Mouse (Mus musculus): Measurements from ENCODE around the gene Pcp4l1.
"Not testable (repeated sequence)": the region's sequence is repeated elsewhere in the genome, so short reads cannot be mapped to it uniquely, and the experiment has no call there.

Pcp4l1 gene

DNA sequence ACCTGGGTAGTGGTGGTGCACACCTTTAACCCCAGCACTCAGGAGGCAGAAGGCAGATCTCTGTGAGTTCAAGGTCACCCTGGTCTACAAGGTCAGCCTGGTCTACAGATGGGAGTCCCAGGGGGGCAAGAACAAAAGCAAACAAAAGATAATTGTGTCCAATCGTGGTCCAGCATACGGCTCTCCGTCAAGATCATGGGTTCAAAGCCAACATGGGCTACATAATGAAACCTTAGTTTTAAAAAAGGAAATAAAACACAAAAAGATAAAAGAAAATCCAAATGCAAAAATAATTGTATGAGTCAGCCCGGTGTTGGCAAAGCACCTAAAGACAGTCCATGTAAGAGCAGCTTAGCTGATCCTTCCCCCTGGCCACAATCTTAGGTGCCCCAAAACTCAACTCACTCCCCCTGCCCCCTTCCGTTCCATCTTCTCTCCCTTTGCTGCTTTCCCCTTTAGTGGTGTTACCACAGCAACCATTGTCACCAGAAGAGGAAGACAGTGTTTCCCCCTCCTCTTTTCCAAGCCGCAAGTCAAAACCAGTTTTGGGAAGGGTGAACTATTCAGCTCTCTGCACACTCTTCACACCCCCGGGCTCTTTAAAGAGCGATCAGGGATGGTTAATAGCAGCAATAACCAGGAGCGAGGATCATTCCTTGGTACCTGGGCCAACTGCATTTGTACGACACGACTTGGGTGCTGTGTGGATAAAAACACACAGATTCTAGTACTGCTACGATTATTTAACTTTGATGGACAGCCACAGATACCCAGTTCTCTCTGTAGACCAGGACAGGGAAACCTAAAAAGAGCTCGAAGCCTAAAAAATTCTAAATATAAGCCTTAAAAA, 8.0 kb downstream of the Pcp4l1 start:
- DNase-seq, result no peak

DNA sequence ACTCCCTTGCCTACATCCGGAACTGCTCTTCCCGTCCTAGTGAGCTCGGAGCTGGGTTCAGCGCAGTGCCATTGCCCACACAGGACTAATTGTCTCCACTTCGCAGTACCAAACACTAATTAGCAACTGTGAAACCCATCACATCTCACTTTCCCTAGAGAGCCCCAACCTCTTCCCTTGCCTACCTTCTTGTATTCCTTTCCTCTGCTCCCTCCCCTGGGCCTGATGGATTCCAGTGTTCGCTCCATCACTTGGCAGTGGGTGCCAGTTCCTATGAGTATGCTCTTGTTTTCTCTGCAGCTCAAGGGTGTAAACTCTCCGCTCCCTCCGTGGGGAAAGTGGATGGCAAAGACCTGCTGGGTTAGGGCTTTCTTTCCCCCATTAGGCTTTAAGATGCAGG, 10.4 kb downstream of the Pcp4l1 start:
- DNase-seq, result no peak

DNA sequence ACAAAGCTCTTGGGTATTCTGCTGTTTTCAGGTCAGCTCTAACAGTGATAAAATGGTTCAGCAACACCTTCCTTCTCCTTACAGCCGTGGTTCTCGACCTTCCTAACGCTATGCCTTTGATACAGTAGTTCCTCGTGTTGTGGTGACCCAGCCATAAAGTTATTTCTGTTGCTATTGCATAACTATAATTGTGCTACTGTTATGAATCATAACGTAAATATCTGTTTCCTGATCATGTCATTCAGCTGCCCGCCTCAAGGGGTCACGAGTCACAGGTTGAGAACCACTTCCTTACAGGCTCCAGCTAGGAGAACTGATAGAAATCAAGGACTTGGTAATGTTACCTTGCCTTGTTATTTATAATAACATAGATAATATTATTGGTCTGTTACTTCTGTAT, 11.8 kb downstream of the Pcp4l1 start:
- no peak for DNase-seq

DNA sequence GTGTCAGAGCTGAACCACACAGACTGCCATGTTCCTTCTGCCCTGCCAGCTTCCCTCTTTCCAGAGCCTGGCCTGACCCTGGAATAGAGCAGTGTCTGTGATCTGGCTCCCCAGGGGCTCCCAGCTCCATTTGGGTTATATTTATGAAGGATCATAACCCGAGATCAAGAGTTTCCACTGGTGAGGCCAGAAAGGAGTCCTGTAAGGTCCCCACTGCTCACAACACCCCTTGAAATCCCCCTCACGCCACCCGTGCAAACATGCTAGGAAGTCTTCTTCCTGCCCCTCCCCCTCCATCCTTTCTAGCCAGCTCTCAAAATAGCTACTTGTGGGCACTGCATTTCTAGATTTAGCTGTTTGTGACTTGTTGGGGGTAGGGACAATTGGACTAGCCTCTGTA, 12.4 kb downstream of the Pcp4l1 start:
- DNase-seq, result no peak

DNA sequence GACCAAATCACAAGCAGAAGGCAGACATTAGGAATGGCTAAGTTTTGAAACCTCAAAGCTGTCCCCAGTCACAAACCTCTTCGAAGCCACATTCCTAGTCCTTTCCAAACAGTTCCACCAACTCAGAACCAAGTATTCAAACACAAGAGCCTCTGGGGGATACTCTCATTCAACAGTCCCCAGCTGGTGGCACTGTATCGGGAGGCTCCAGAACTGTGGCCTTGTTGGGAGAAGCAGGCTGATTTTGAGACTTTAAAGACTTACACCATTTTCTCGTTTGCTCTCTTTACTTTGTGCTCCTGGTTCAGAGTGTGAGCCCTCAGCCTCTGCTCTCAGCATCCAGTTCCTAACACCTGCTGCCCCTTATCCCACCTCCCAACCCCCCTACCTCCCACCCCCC, 13.0 kb downstream of the Pcp4l1 start:
- DNase-seq, result no peak

DNA sequence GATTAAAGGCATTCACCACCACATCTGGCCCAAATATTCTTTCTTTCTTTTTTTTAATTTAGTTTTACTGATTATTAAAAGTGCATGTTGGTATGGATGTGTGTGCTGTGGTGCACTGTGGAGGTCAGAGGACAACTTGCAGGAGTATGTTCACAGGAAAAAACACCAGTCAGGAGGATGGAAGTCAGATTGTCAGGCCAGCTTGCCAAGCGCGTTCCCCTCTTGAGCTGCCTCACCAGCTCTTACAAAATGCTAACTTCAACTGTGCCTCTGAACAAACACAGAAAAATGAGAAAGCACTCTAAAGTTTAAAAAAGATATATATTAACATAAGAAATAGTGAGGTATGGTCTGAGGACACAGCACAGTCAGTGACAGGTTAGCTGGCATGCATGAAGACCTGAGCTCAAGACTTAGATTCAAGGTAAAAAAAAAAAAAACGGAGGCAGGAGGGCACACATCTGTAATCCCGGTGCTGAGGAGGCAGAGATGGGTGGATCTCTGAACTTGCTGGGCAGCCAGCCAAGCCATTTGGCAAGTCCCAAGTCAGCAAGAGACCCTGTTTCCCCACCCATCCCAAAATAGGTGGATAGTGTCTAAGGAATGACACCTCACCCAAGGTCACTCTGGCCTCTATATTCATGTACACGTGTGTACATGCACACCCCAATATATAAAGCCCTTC, 16.4 kb downstream of the Pcp4l1 start:
- no peak for DNase-seq

DNA sequence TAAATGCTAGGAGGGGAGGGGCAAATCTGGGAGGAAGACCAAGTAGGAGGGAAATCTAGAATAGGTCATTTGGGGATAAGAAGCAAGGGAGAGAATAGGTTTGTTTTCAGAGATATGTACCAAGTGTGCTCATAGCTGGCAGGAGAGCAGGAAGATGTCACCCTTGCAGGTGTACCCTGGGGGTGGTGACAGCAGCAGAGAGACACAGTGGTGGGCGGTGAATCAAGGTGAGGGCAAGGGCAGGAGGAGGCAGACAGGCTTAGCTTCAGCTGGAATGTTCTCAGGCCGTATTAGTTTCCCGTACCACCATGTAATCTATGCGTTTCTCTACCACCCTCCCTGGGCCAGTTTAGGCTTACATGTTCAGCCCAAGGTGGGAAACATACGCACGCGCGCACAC, 23.3 kb downstream of the Pcp4l1 start:
- DNase-seq, result no peak

DNA sequence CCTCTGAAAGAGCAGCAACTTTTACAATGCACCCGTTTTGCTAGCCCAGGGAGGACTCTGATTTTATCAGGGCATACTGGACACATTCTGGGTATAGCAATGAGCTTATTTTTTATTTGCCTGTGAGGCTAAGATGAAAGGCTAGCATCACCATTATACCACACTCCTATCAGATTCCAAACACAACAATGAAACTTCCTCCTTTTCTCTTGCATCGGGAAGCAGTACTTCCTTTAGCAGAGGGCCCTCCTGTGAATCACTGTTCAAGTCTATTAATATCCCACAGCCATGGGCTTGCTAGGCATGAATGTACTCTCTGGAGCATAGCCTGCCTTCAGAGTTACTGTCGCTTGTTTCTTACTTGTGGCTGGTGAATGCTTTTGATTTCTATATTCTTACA, 24.9 kb downstream of the Pcp4l1 start:
- DNase-seq, result no peak

DNA sequence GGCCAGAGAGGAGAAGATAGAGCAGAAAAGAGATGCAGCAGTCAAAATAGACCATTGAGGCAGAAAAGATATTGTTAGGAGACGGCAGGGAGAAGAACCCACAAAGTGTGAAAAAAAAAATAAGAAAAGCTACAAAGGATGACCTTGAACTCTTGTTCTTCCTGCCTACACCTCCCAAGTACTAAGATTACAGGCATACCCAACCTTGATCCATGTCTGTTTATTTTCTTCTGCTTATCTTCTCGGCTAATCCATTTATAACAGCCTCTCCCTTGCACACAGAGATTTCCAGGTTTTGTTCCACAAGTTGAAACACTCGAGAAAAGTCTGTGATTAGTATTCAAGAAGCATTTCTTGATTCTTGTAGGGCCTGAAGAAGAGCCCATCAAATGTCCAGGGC, 26.2 kb downstream of the Pcp4l1 start:
- no peak for DNase-seq

DNA sequence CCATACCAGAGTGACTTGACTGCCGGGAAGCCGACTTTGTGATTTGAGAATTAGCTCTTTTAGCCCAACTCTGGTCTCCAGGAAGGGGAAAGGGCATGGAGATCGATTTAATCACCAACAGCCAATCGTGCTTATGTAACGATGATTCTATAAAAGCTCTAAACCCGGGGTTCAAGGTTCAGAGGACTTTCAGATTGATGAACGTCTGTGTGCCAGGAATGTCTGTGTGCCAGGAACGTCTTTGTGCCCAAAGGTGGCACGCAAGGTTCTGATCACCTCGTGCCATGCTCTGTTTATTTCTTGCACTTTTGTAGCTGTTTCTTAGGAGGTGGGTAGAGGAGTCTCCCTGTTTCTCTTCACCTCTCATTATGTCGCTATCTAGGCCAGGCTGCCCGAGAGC, 27.2 kb downstream of the Pcp4l1 start:
- DNase-seq, result no peak

DNA sequence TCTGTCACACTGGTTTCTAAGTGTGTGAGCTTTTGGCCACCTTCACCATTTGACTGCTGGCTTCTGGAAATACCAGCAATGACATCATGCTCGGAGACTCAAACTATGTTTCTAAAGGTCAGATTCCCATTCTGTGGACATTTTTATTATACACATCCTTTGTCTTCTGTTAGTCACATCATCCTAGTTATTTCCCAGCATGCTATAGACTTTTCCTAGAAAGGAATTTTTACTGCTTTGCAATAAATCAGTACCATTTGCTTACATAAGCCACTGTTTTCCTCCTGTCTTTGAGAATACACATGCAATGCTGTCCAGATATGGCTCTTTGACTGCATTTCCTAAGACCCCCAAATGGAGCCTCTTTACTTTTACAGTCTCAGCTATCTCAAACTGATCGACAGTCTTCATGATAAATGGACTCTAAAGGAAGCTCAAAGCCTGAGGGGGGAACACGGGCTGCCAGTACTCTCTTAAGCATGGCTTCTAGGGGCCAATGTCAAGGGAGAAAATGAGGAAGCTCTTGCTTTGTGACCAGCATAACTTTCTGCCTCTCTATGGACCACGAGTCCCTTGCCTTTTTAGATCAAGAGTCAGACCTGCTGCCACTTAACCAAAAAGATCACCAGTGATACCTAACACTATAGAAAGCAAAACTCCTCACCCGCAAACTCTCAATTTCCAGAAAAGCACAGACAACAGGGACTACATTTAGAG, 30.3 kb downstream of the Pcp4l1 start:
- DNase-seq, result no peak

DNA sequence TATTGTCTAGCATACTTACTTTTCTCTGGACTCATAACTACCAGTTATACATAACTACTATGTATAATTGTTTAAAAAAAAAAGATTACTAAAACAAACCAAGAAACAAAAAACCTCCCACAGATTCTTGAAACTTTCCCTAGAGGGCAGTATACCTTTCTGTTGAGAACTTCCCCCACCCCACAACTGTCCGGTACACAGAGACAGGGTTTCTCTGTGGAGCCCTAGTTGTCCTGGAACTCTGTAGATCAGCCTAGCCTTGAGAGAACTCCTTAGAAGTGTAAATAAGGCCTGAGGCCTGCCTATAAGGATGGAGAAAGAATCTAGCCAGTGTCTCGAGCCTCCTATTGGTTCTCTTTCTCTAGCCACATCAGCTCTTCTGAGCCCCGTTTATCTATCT, 31.8 kb downstream of the Pcp4l1 start:
- no peak for DNase-seq

DNA sequence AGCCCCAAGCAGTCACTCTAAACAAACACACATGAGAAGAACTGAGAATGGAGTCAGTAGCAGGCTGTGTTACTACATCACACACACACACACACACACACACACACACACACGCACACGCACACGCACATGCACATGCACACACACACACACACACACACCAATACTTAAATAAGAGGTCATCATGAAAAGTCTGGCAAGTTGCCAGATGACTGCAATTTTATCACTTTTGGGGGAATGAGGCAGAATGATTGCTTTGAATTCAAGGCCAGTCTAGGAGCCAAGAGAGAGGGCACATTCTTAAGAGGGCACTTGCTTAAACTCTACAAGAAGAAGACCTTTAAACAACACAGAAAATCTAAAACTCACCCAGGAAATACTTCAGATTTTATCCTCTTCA, 33.5 kb downstream of the Pcp4l1 start:
- no peak for DNase-seq

DNA sequence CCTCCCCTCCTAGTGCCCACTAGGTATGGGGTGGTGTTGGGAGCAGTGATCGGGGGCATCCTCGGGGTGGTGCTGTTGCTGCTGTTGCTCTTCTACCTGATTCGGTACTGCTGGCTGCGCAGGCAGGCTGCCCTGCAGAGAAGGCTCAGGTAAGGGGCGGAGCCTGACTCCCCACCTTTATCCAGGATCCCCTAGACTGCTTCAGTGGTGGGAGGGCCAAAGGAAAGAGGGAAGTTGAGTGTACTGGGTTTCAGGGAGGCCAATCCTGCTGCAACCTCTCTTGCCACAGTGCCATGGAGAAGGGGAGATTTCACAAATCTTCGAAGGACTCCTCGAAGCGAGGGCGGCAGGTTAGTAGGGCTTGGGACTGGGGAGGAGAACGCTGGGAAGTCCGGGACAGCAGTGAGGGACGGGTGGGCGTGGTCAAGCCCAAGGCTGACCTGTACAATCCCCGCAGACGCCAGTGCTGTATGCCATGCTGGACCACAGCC, 36.5 kb downstream of the Pcp4l1 start:
- DNase-seq, result no peak

DNA sequence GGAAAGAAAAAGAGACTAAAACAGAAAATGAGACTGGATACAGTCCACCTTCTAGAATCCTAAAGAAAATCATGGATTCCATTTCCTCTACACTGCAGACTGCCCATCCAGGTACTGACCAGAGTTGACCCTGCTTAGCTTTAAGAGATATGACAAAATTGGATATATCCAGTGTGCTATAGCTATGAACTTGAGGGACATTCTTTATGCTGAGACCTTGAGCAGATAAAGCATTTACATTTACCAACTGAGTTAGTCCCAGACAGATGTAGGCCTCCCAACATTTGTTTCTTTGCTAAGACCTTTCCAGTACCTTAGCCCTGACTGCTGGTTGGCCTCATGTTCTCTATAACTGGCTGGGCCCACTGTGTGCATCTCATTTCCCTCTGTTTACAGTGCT, 38.1 kb downstream of the Pcp4l1 start:
- DNase-seq, result no peak

DNA sequence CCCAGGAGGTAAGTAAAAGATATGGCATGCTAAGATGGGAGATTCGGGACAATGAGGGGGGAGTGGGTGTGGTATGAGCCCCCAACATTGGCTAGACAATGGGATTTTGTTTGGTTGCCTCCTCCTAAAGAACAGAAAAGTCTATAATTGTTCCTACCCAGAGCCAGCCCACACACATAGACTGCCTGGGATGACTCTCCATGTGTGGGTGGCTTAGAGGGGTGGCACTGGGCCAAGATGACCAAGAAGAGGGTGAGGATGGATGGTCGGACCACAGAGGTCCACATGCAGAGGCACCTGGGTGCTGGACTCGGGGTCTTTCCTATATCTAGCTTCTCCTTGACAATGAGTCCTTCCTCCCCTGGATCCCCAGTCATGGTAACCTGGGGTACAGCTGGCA, 39.4 kb downstream of the Pcp4l1 start:
- no peak for DNase-seq

DNA sequence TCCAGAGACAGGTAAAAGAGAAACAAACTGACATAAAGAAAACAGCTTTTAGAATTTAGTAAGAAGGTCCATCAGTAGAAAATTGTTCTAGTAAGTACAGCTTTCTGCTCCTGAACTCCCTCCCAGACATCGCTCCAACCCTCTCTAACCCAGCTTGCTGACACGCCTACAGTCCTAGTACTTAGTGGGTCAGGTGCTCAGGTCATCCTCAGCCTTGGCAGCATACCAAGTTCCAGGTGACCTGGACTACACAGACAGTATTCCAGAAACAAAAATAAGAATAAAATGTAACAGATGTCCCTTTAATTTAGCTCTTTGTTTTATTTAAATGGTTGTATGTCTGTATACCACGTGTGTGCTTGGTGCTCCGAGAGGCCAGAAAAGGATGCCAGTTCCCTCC, 44.1 kb downstream of the Pcp4l1 start:
- DNase-seq, result peak in 1 of 2 experiments; percentile 23

DNA sequence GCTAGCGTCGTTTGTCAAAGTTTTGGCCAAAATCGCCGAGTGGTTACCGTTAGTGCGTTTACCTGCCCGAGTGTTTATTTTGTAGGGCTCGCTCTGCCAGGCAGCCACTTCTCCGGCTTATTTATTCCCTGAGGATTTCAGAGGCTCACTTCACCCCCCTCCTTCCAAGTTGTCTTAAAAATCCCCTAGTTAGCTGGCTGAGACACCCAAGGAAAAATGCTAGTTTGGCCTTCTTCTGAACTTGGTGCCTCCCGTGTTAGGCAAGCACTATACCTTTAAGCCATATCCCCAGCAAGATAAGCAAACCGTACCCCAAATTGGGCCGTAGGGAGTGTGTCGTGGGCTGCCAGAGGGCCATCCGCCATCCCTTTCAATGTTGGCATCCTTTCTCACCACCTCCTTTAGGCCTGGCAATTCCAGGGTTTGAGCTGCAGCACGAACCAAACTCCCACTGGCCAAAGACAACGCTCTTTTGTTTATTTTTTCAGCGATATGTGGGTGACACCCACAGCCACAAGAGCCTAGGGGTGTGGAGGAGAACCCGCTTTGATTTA, 45.2 kb downstream of the Pcp4l1 start:
- peak in 1 of 2 experiments; percentile 52 for DNase-seq

DNA sequence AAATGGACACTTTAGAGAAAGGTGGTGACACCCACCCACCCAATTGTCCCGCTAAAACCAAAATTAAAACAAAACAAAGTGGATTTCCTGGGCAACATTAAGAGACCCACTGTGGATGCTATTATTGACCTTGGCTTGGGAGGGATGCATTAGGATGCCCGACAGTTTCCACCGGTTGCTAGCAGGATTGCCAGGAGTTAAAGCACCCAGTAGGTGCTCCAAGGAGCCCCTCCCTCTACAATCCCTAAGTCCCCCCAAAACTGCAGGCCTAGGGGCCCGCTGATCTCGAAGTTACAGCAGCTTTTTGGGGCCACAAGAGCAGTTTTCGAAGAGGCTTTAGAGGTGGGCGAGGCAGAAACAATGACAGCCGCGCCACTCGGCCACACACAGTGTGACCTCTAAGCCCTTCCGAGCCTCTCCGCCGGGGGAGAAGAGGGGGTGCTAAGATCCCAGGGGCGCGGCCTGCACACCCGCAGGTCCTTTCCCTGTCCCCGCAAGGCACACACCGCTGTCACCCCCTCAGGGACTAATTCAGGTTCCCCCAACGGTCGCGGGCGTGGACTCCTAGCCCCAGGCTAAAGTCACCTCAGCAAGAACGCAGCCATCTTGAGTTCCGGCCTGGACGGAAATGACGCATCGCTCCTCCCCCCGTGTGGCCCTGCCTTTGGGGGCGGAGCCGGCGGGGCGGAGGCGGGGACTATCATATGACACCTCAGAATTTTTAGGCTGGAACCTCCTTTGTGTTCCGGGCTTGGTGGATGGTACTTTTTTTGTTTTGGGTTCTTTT, 45.9 kb downstream of the Pcp4l1 start, which contains the start of the genes Sdhc and Mpz:
Sdhc (minus strand) TSS at position 630 of the 787 bp plus-strand sequence.
Mpz (plus strand) TSS at position 738 of the 787 bp plus-strand sequence.
- DNase-seq, result peak; percentile 95 to 97

DNA sequence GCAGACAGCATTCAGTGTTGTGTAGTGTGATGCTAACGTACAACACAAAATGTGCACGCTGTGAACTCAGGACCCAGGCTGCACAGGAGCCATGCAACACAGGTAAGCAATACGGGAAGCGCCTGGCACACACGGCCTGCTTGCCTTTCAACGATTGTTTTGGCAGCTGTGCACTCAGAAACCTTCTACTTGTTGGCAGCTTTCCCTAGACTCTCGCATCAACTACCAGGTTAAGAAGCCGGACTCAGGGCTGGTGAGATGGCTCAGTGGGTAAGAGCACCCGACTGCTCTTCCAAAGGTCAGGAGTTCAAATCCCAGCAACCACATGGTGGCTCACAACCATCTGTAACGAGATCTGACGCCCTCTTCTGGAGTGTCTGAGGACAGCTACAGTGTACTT, 53.1 kb downstream of the Pcp4l1 start:
- DNase-seq, result peak in 1 of 2 experiments; percentile 20

DNA sequence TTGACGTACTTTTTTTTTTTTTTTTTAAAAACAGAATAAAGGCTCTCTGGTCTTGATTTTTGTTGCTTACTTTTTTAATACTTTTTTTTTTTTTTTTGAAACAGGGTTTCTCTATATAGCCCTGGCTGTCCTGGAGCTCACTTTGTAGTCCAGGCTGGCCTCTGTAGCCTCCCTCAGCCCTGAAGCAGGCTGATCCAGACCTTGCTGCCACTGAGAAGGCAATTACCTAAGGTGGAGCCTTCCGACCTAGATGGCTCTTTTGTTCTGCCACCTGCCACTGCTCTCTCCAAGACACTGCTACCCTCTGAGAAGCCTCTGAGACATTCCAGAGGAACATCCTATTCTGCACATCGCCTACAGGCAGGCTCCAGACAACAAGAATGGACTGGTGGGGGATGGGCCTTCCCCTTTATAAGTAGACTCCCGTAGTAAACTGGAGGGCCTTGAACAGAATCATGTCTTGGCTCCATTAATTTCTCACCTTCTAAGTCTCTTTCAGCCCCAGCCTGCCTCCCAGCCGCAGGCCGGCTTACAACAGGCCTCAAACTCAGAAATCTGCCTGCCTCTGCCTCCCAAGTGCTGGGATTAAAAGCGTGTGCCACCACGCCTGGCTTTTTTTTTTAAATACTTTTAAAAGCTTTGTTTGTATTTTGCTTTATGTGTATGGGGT, 58.4 kb downstream of the Pcp4l1 start:
- not testable (repeated sequence) for DNase-seq

DNA sequence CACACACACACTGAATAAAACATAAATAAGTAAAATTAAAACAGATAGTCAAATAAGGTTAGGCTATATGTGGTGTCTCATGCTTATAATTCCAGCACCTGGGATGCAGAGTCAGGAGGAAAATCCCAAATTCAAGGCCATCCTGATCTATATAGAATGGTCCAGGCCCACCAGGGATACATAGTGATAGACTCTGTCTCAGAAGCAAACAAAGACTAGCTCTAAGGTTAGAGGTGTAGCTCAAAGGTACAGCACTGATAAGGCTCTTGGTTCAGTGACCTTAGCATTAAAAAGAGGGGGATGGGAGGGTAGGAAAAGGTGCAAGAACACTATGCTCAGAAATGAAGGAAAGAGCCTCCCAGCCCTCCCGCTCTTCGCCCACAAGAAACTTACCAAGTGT, 60.5 kb downstream of the Pcp4l1 start:
- no peak for DNase-seq

Measured in cerebellum, postnatal 25 days (tissue).